Mouse (Mus musculus) limb, embryonic 10.5 days (tissue): ENCODE data around the gene Ltbp4. TPM values are rescaled to one million over a fixed set of nuclear protein-coding genes. Genes with fewer than 3 reads are reported as not detected.

Source experiments
- DNase-seq: peaks from one replicate; pipeline ENCODE4 v3.0.0-alpha.2; 2017; ENCODE audit warnings: low spot score
- H3K27ac ChIP-seq: fragments of 300-500 bp; sonication (generic); 2 replicates; pipeline ENCODE4 v1.5.1; 2016; ENCODE audit warnings: mild to moderate bottlenecking
- H3K27me3 ChIP-seq: fragments of 300-500 bp; sonication (generic); 2 replicates; pipeline ENCODE4 v1.6.1; 2016; ENCODE audit warnings: low read depth, mild to moderate bottlenecking; ENCODE audit not compliant: poor library complexity, severe bottlenecking
- H3K36me3 ChIP-seq: fragments of 300-500 bp; sonication (generic); 2 replicates; pipeline ENCODE4 v1.6.1; 2016; ENCODE audit warnings: mild to moderate bottlenecking, moderate library complexity
- H3K4me1 ChIP-seq: fragments of 300-500 bp; sonication (generic); 2 replicates; pipeline ENCODE4 v1.6.1; 2016
- H3K4me3 ChIP-seq: fragments of 300-500 bp; sonication (generic); 2 replicates; pipeline ENCODE4 v1.5.1; 2016; ENCODE audit warnings: mild to moderate bottlenecking, moderate library complexity
- H3K9me3 ChIP-seq: fragments of 300-500 bp; sonication (generic); replicated peaks from 2 replicates; pipeline ENCODE4 v1.6.1; 2016; ENCODE audit warnings: mild to moderate bottlenecking
- WGBS: fragments of 180-500 bp; shearing (Covaris S2); methylation state at CpG from one replicate; pipeline ENCODE4 v1.1.7; 2016; 5-methylcytosine and 5-hydroxymethylcytosine counted together
- polyA plus RNA-seq: library from polyadenylated mRNA; unstranded; fragments of >200 nt; fragmentation: Nextera tagmentation; extraction: Ambion mirVana; gene quantifications from 2 replicates; pipeline ENCODE4 v1.2.1, GENCODE M21; 2016

Gene Ltbp4
- polyA plus RNA-seq, 1 experiment from 2014 or later: 10.6 TPM

- Histone ChIP-seq H3K9me3 (no peaks in the 10 kb centered on the region), H3K4me3 (no peak overlapping the region), H3K27ac (no peak overlapping the region), H3K4me1 (no peaks in the 10 kb centered on the region), H3K27me3 (peaks cover 24% of the 10 kb centered on the region), H3K36me3 (no peaks in the 10 kb centered on the region)
- DNase-seq: no peak
- WGBS: 89% methylated on average over 5 of the region's 5 CpGs
Observed at GRCm38 (mm10) chr7:27300801-27301200, 36.7 kb downstream of the Ltbp4 start.

GRCm38 (mm10) chr7:27300351-27300750, 37.1 kb downstream of the Ltbp4 start:
- Histone ChIP-seq H3K4me1 (no peaks in the 10 kb centered on the region), H3K9me3 (no peaks in the 10 kb centered on the region), H3K27ac (no peak overlapping the region), H3K27me3 (peaks cover 22% of the 10 kb centered on the region), H3K4me3 (no peak overlapping the region), H3K36me3 (no peaks in the 10 kb centered on the region)
- no peak for DNase-seq
- 89% methylated on average over 4 of the region's 4 CpGs for WGBS

DNA sequence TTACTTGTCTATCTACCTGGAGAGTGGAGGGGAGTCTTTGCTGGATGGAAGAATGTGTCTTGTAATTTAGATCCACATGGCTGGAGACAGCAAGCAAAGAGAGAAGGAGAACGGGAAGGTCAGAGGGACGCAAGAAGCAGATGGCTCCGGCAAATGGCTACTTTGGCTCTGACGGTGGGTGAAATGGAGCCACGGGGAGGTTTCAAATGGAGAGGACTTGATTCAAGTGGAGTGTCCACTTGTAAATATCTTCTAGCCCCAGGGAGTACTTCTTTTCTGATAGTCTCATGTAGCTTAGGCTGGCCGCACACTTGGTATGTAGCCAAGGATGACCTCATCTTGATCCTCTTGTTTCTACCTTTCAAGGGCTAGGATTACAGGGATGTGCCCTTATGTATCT, 38.7 kb downstream of the Ltbp4 start:
- no peak overlapping the region for H3K27ac ChIP-seq
- H3K9me3 ChIP-seq: no peaks in the 10 kb centered on the region
- no peaks in the 10 kb centered on the region for H3K4me1 ChIP-seq
- H3K36me3 ChIP-seq: no peaks in the 10 kb centered on the region
- no peak overlapping the region for H3K4me3 ChIP-seq
- no peak for DNase-seq
- 91% methylated on average over 6 of the region's 6 CpGs for WGBS
- H3K27me3 ChIP-seq: peaks cover 15% of the 10 kb centered on the region; the same call in 1 of the 2 replicates

DNA sequence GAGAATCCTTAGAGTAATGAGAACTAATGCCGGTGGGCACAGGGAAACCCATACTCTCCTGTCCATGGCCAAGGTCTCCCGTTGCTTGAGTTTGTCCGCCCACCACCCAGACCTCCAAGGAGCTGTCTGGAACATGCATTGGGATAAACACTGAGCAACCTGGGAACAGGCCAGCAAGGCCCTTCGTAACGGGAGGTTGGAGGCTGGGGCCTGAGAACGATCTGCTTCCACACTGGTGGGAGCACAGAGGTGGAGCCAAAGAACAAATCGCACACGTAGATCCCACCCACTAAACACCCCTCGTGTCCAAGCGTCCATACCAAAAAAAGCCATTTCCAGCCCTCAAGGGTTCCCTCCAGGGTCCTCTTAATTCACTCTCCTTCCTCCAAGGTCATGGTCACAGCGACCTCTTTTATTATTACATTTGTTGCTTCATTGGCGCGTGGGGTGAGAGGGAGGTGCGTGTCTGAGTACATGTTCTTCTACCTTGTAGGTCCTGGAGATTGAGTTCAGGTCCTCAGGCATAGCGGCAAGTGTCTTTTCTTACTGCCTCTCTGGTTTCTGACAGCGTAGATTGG, 39.4 kb downstream of the Ltbp4 start:
- Histone ChIP-seq H3K4me3 (no peak overlapping the region), H3K9me3 (no peaks in the 10 kb centered on the region), H3K27ac (no peak overlapping the region), H3K36me3 (no peaks in the 10 kb centered on the region), H3K27me3 (peaks cover 8% of the 10 kb centered on the region; the same call in 1 of the 2 replicates), H3K4me1 (no peaks in the 10 kb centered on the region)
- WGBS: 90% methylated on average over 16 of the region's 16 CpGs
- DNase-seq: no peak

DNA sequence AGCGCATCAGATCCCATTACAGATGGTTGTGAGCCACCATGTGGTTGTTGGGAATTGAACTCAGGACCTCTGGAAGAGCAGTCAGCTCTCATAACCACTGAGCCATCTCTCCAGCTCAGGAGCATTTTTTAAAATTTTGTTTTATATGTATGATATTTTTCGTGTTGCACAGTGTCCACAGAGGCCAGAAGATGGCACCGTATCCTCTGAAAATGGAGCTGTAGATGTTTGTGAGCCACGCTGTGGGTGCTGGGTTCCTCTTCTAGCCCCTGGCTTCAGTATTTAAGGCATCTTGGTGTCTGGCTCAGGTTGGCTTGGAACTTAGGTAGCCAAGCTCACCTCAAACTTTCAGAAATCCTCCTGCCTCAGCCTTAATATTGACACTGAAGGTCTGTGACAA, 41.0 kb downstream of the Ltbp4 start:
- Histone ChIP-seq H3K4me1 (no peaks in the 10 kb centered on the region), H3K4me3 (no peak overlapping the region), H3K27me3 (no peaks in the 10 kb centered on the region), H3K36me3 (no peaks in the 10 kb centered on the region), H3K27ac (no peak overlapping the region), H3K9me3 (no peaks in the 10 kb centered on the region)
- no peak for DNase-seq
- WGBS: 89% methylated on average over 4 of the region's 4 CpGs

- no peak for DNase-seq
- H3K4me3 ChIP-seq: no peak overlapping the region
- no peaks in the 10 kb centered on the region for H3K4me1 ChIP-seq
- WGBS: 84% methylated on average over 4 of the region's 4 CpGs
- no peaks in the 10 kb centered on the region for H3K36me3 ChIP-seq
- no peaks in the 10 kb centered on the region for H3K27me3 ChIP-seq
- H3K9me3 ChIP-seq: no peaks in the 10 kb centered on the region
- H3K27ac ChIP-seq: no peak overlapping the region
Observed at GRCm38 (mm10) chr7:27295956-27296355, 41.5 kb downstream of the Ltbp4 start.

DNA sequence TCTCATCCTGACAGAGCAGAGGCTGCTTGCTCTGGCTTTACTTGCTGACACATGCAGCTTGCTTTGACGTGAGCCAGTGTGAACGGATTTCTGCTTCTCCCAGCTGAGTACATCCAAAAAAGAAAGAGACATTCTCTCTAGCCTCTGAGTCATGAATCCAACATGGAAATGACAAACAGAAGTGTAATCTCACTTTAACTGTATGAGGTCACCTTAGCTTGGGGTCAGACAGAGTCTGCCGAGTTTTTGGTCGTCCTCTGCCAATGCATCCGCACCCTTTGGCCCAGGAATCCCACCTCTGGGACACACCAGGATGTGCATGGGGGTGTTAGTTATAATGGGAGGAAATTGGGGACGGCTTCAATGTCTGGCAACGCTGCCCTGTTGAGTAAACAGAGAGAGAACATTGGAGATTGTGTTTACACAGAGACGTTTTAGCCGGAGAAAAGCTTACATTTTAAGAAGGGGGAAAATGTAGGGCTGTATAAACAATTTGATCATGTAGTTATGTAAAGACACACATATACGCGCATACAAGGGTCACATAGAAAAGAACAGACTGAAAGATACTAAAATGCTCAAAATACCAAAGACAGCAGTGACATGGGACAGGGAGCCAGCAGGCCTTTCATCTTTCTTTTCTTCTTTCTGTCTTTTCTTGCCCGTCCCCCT, 45.6 kb downstream of the Ltbp4 start:
- H3K27ac ChIP-seq: no peak overlapping the region
- WGBS: 70% methylated on average over 12 of the region's 12 CpGs
- H3K4me1 ChIP-seq: no peaks in the 10 kb centered on the region
- 0 out of 2 replicates have a peak, but pooled peaks cover under 1% of the 10 kb centered on the region for H3K27me3 ChIP-seq
- no peaks in the 10 kb centered on the region for H3K36me3 ChIP-seq
- H3K9me3 ChIP-seq: no peaks in the 10 kb centered on the region
- DNase-seq: no peak
- no peak overlapping the region for H3K4me3 ChIP-seq

- Histone ChIP-seq H3K27me3 (peaks cover 6% of the 10 kb centered on the region), H3K9me3 (no peaks in the 10 kb centered on the region), H3K27ac (no peak overlapping the region), H3K4me3 (no peak overlapping the region), H3K4me1 (peaks cover under 1% of the 10 kb centered on the region), H3K36me3 (no peaks in the 10 kb centered on the region)
- DNase-seq: no peak
- 63% methylated on average over 2 of the region's 2 CpGs for WGBS
Observed at GRCm38 (mm10) chr7:27290555-27290954, 46.9 kb downstream of the Ltbp4 start.

DNA sequence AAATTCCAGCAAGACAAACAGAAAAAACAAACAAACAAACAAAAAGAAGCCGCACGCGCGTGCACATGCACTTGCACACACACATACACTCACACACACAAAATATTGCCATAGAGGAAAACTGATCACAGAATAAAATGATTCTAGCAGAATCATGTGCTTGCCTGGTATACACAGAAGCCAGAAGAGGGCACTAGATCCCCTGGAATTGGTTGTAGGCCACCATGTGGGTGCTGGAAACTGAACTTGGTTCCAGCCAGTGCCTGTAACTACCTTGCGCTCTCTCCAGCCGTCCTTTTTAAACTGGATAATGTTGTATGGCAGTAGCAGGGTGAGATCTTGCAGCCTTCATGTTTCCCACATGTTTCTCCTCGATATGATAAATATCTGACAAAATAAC, 48.8 kb downstream of the Ltbp4 start:
- Histone ChIP-seq H3K36me3 (no peaks in the 10 kb centered on the region), H3K4me3 (no peak overlapping the region), H3K4me1 (peaks cover 11% of the 10 kb centered on the region), H3K9me3 (no peaks in the 10 kb centered on the region), H3K27me3 (peaks cover 23% of the 10 kb centered on the region), H3K27ac (no peak overlapping the region)
- WGBS: 83% methylated on average over 7 of the region's 7 CpGs
- no peak for DNase-seq

DNA sequence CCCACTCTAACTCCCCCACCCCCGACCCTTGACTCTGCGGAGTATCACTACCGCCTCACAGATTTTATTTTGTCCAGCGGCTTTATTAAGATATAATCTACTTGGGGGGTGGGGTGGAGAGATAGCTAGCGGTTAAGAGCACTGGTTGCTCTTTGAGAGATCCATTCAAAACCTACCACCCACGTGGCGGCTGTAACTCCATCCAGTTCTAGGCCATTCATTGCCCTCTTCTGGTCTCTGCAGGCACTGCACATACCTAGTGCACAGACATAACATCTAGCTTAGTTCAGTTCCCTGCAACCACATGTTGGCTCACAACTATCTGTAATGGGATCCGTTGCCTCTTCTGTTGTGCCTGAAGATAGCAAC, 51.8 kb downstream of the Ltbp4 start:
- Histone ChIP-seq H3K27ac (peak overlapping the region; percentile 53; the same call in 1 of the 2 replicates), H3K4me3 (peak overlapping the region; percentile 36), H3K9me3 (no peaks in the 10 kb centered on the region), H3K4me1 (peaks cover 11% of the 10 kb centered on the region), H3K27me3 (peaks cover 23% of the 10 kb centered on the region), H3K36me3 (peaks cover 11% of the 10 kb centered on the region)
- DNase-seq: peak; percentile 78
- 5% methylated on average over 8 of the region's 8 CpGs for WGBS

GRCm38 (mm10) chr7:27284865-27285697, 52.4 kb downstream of the Ltbp4 start:
- WGBS: 1% methylated on average over 28 of the region's 28 CpGs
- H3K36me3 ChIP-seq: peaks cover 15% of the 10 kb centered on the region
- peak overlapping the region; percentile 36 for H3K4me3 ChIP-seq
- peaks cover 23% of the 10 kb centered on the region for H3K27me3 ChIP-seq
- peak overlapping the region; percentile 53; the same call in 1 of the 2 replicates for H3K27ac ChIP-seq
- H3K9me3 ChIP-seq: no peaks in the 10 kb centered on the region
- peaks cover 11% of the 10 kb centered on the region for H3K4me1 ChIP-seq
- DNase-seq: peak; percentile 57

- WGBS: 63% methylated on average over 4 of the region's 4 CpGs
- peaks cover 23% of the 10 kb centered on the region for H3K27me3 ChIP-seq
- peaks cover 39% of the 10 kb centered on the region for H3K36me3 ChIP-seq
- H3K4me3 ChIP-seq: no peak overlapping the region
- no peak overlapping the region for H3K27ac ChIP-seq
- peaks cover 11% of the 10 kb centered on the region for H3K4me1 ChIP-seq
- no peaks in the 10 kb centered on the region for H3K9me3 ChIP-seq
- DNase-seq: no peak
Observed at GRCm38 (mm10) chr7:27282225-27282624, 55.3 kb downstream of the Ltbp4 start.

DNA sequence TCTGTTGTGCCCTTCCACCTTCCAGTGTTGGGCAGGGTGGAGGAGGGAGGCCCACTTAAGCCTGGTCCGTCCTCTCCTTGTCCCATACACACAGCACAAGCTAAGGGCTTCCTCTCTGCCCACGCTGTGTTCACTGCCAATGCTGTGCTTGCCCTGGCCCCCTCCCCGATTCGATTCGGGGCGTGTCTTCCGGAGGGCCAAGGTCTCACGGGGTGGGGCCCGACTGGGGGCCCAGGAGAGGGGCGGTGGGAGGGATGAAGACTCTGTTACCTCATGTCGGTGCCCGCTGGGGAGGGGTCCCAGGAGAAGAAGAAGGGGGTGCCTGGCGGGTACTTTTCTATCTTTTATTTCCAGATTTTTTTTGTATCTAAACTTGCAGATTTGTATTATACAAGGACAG, 55.8 kb downstream of the Ltbp4 start:
- no peaks in the 10 kb centered on the region for H3K9me3 ChIP-seq
- 65% methylated on average over 13 of the region's 13 CpGs for WGBS
- H3K36me3 ChIP-seq: peaks cover 44% of the 10 kb centered on the region

More for the DNA sequence above, 55.8 kb downstream of the Ltbp4 start:
- peaks cover 21% of the 10 kb centered on the region for H3K27me3 ChIP-seq
- DNase-seq: no peak
- H3K4me1 ChIP-seq: peaks cover 11% of the 10 kb centered on the region
- no peak overlapping the region for H3K4me3 ChIP-seq
- H3K27ac ChIP-seq: no peak overlapping the region
